In the genomic region with DNA sequence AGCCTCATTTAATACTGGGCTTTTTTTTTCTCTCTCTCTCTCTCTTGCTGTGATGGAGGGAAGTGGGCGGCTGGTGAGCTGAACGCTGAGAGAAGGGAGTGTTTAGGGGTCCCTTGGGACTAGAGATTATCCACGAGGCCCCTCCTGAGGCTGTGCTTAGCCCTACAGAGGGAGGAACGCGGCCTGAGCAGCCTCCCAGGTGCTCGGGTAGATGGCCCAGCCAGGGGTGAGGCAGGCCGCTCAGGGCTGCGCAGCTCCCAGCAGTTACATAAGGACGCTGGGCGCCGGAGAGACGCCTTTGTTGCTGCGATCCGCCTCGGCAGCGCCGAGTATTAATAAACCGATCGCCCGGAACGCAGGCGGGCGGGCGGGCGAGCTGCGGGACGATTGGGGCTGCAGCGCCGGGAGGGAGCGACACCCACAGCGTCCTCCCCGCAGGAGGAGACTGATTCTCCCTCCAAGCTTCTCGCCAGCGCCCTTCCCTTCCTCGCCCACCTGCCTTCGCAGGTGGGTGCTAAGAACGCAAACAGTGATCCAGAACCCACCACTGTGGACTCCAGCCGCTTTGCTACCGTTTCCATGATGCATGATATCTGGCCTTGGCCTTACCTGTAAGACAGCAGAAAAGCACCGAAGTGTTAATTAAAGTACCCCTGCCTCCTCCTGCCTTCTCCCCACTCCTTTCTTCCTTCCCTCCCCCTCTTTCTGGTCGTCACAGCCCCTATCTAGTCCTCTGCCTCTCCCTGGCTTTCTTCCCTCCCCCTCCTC, we compare ENCODE assay signal across 8 mouse cellular contexts. TPM values are rescaled to one million over a fixed set of nuclear protein-coding genes. Genes with fewer than 3 reads are reported as not detected.
DNase-seq lines count a peak whose midpoint lies in the region; ATAC-seq and TF ChIP-seq lines count a peak whose summit lies in the region.

No protein-coding gene starts in this region.

- peak; percentile 57 for DNase-seq in adrenal gland, postnatal 14 days
- no peak for DNase-seq in adrenal gland, postnatal 4 days (ENCODE audit: low spot score in 2 of 2)
- DNase-seq in thymus, adult 2 months: peak; percentile 35
- no peak for DNase-seq in thymus, postnatal 0 days (ENCODE audit: low spot score)
- peak; percentile 38 to 44 for DNase-seq in heart, postnatal 14 days
- peak; percentile 56 to 71 for DNase-seq in left cerebral cortex, adult 9 months (ENCODE audit: low spot score in 2 of 2)
- peak; percentile 52 for DNase-seq in neural tube, embryonic 10.5 days (ENCODE audit: extremely low spot score, low spot score)

- no peaks in the 10 kb centered on the region for H3K27me3 ChIP-seq in thymus, adult 2 months (ENCODE audit: control insufficient read depth, insufficient read depth, low read length)

- H3K4me1 ChIP-seq in thymus, adult 2 months (replicated peaks; ENCODE audit: control insufficient read depth, insufficient read depth, low read length): peaks cover 54% of the 10 kb centered on the region

- TF ChIP-seq CTCF in thymus, adult 2 months (IDR thresholded peaks at IDR 0.05; ENCODE audit: borderline replicate concordance, control insufficient read depth, extremely low read depth, insufficient read depth, low read length, poor library complexity): no peak

- intact Hi-C loops in heart, postnatal 14 days (cut with DNase I): no loop called here

- ATAC-seq in monocyte, adult 5-6 weeks (replicated peaks; ENCODE audit: insufficient number of reproducible peaks, low FRiP score, low TSS enrichment, poor library complexity, severe bottlenecking): no peak

- no peaks in the 10 kb centered on the region for H3K36me3 ChIP-seq in thymus, adult 2 months (ENCODE audit: control insufficient read depth, insufficient read depth, low read length)

- H3K27ac ChIP-seq in thymus, adult 2 months (ENCODE audit: control insufficient read depth, insufficient read depth, low read length): no peak overlapping the region; the same call in 1 of the 2 replicates

- H3K4me3 ChIP-seq in thymus, adult 2 months (ENCODE audit: control insufficient read depth, insufficient read depth, low read length): peak overlapping the region; percentile 33

- 2% methylated on average over 41 of the region's 41 CpGs for WGBS in thymus, adult 2 months

- no peak for TF ChIP-seq POLR2A in thymus, adult 2 months (IDR thresholded peaks at IDR 0.05; ENCODE audit: control insufficient read depth, extremely low read depth, insufficient read depth, low read length, poor library complexity)

RNA-seq across cellular contexts. Expression of a gene that starts 7.1 kb away (rescaled TPM):
- total RNA-seq in adrenal gland, postnatal 14 days (2021): 70.9 and 86.9 TPM in 2 replicates
- 100 to 1,000 TPM; 114 to 117 TPM for total RNA-seq in adrenal gland, postnatal 4 days (2021)
- 444 and 462 TPM in 2 replicates for polyA plus RNA-seq in thymus, adult 2 months (2012; rRNA removed)
- 43.1 and 52.4 TPM in 2 replicates for polyA plus RNA-seq in thymus, postnatal 0 days (2015; fragmentation: Nextera tagmentation; extraction: Ambion mirVana)
- total RNA-seq in heart, postnatal 14 days (2021): 10 to 100 TPM; 67.8 to 68.8 TPM
- 16.3 to 24.1 TPM (median 23.8 TPM) in 3 replicates for total RNA-seq in monocyte, adult 5-6 weeks (2017)

Comparison
In these comparisons a context has a peak if more than half of its experiments do, and no peak if none do; other contexts are left out.
1. DNase-seq: peak in adrenal gland, postnatal 14 days (single experiment), thymus, adult 2 months (single experiment), heart, postnatal 14 days (2 of 2), left cerebral cortex, adult 9 months (2 of 2) and neural tube, embryonic 10.5 days (single experiment); none in adrenal gland, postnatal 4 days (0 of 2) and thymus, postnatal 0 days (single experiment).